Mouse (Mus musculus) midbrain, embryonic 16.5 days (tissue): Measurements from ENCODE around the gene Rc3h2. TPM values are rescaled to one million over a fixed set of nuclear protein-coding genes. Genes with fewer than 3 reads are reported as not detected.
A peak's percentile ranks its signal among the peaks of the same experiment; 100 is the strongest.

Experiments used
- ATAC-seq: fragments of 200-750 bp; cut with Nextera tagmentation; 2 replicates; pipeline ENCODE4 v1.8.0; 2017; ENCODE audit warnings: moderate TSS enrichment
- H3K27ac ChIP-seq: fragments of 300-500 bp; sonication (generic); 2 replicates; pipeline ENCODE4 v1.5.1; 2014; ENCODE audit warnings: mild to moderate bottlenecking, low read length, mixed read lengths
- H3K27me3 ChIP-seq: fragments of 300-500 bp; sonication (generic); 2 replicates; pipeline ENCODE4 v1.6.1; 2014; ENCODE audit warnings: low read depth, low read length, mixed read lengths; ENCODE audit not compliant: control insufficient read depth, insufficient read depth
- H3K36me3 ChIP-seq: fragments of 300-500 bp; sonication (generic); 2 replicates; pipeline ENCODE4 v1.6.1; 2014; ENCODE audit warnings: mild to moderate bottlenecking, low read length, moderate library complexity, mixed read lengths; ENCODE audit not compliant: control insufficient read depth, insufficient read depth
- H3K4me1 ChIP-seq: fragments of 300-500 bp; sonication (generic); 2 replicates; pipeline ENCODE4 v1.6.1; 2014; ENCODE audit warnings: mild to moderate bottlenecking, low read length, mixed read lengths; ENCODE audit not compliant: control insufficient read depth, insufficient read depth
- H3K4me2 ChIP-seq: fragments of 300-500 bp; sonication (generic); 2 replicates; pipeline ENCODE4 v1.6.1; 2014; ENCODE audit warnings: mild to moderate bottlenecking, low read length, mixed read lengths
- H3K4me3 ChIP-seq: fragments of 300-500 bp; sonication (generic); 2 replicates; pipeline ENCODE4 v1.5.1; 2014; ENCODE audit warnings: low read depth, mild to moderate bottlenecking, low read length, moderate library complexity, mixed read lengths
- H3K9ac ChIP-seq: fragments of 300-500 bp; sonication (generic); 2 replicates; pipeline ENCODE4 v1.6.1; 2014; ENCODE audit warnings: low read depth, low read length, mixed read lengths
- H3K9me3 ChIP-seq: fragments of 300-500 bp; sonication (generic); replicated peaks from 2 replicates; pipeline ENCODE4 v1.6.1; 2014; ENCODE audit warnings: mild to moderate bottlenecking, low read length, mixed read lengths; ENCODE audit not compliant: control insufficient read depth, poor library complexity, severe bottlenecking
- WGBS: fragments of 180-500 bp; shearing (Covaris S2); extraction: QIAGEN DNeasy Blood & Tissue Kit; methylation state at CpG from one replicate; pipeline ENCODE4 v1.1.7; 2014; 5-methylcytosine and 5-hydroxymethylcytosine counted together
- polyA plus RNA-seq: library from polyadenylated mRNA; unstranded; fragments of >200 nt; fragmentation: Nextera tagmentation; extraction: Ambion mirVana; gene quantifications from 2 replicates; pipeline ENCODE4 v1.2.1, GENCODE M21; 2015

The Rc3h2 gene
- polyA plus RNA-seq, 1 experiment from 2014 or later = 18.0 TPM

GRCm38 (mm10) chr2:37430593-37431464 is 8.1 kb upstream of the Rc3h2 start:
- Histone ChIP-seq H3K27ac (peak overlapping the region; percentile 99), H3K9ac (peak overlapping the region; percentile 83), H3K4me3 (peak overlapping the region; percentile 71), H3K36me3 (peaks cover 6% of the 10 kb centered on the region), H3K4me2 (peak overlapping the region; percentile 73), H3K4me1 (peaks cover 15% of the 10 kb centered on the region), H3K9me3 (no peaks in the 10 kb centered on the region), H3K27me3 (no peaks in the 10 kb centered on the region)
- ATAC-seq = peak; percentile 95
- WGBS = under 1% methylated on average over 38 of the region's 38 CpGs

- no peak overlapping the region for H3K9ac ChIP-seq
- peaks cover 2% of the 10 kb centered on the region; the same call in 1 of the 2 replicates for H3K36me3 ChIP-seq
- H3K4me1 ChIP-seq = peaks cover 20% of the 10 kb centered on the region
- 46% methylated on average over 3 of the region's 3 CpGs for WGBS
- H3K27ac ChIP-seq = no peak overlapping the region
- no peaks in the 10 kb centered on the region for H3K27me3 ChIP-seq
- H3K4me3 ChIP-seq = no peak overlapping the region
- H3K4me2 ChIP-seq = no peak overlapping the region
- no peak for ATAC-seq
- no peaks in the 10 kb centered on the region for H3K9me3 ChIP-seq
Observed at GRCm38 (mm10) chr2:37423671-37424070, 968 bp upstream of the Rc3h2 start.

- ATAC-seq = no peak
- Histone ChIP-seq H3K27me3 (no peaks in the 10 kb centered on the region), H3K4me3 (peak overlapping the region; percentile 99), H3K9me3 (no peaks in the 10 kb centered on the region), H3K9ac (peak overlapping the region; percentile 99), H3K4me1 (peaks cover 20% of the 10 kb centered on the region), H3K4me2 (peak overlapping the region; percentile 83), H3K27ac (peak overlapping the region; percentile 98), H3K36me3 (no peaks in the 10 kb centered on the region)
- under 1% methylated on average over 3 of the region's 3 CpGs for WGBS
Observed at GRCm38 (mm10) chr2:37421903-37422302, 800 bp downstream of the Rc3h2 start.

- 50% methylated on average over 1 of the region's 1 CpGs for WGBS
- Histone ChIP-seq H3K4me3 (no peak overlapping the region), H3K9me3 (no peaks in the 10 kb centered on the region), H3K27ac (no peak overlapping the region), H3K9ac (no peak overlapping the region), H3K4me2 (no peak overlapping the region), H3K4me1 (no peaks in the 10 kb centered on the region), H3K27me3 (no peaks in the 10 kb centered on the region), H3K36me3 (peaks cover 12% of the 10 kb centered on the region)
- ATAC-seq = no peak
Observed at GRCm38 (mm10) chr2:37395539-37395938, 27.2 kb downstream of the Rc3h2 start.

- H3K9ac ChIP-seq = no peak overlapping the region
- H3K36me3 ChIP-seq = peaks cover 14% of the 10 kb centered on the region
- no peaks in the 10 kb centered on the region for H3K27me3 ChIP-seq
- no peak overlapping the region for H3K4me3 ChIP-seq
- H3K4me2 ChIP-seq = no peak overlapping the region
- H3K4me1 ChIP-seq = no peaks in the 10 kb centered on the region
- WGBS = 97% methylated on average over 9 of the region's 9 CpGs
- ATAC-seq = no peak
- no peaks in the 10 kb centered on the region for H3K9me3 ChIP-seq
- no peak overlapping the region for H3K27ac ChIP-seq
Observed at GRCm38 (mm10) chr2:37382921-37383320, 39.8 kb downstream of the Rc3h2 start.

GRCm38 (mm10) chr2:37380189-37380588 is 42.5 kb downstream of the Rc3h2 start:
- Histone ChIP-seq H3K9ac (no peak overlapping the region), H3K36me3 (peaks cover 24% of the 10 kb centered on the region), H3K4me2 (no peak overlapping the region), H3K4me1 (no peaks in the 10 kb centered on the region), H3K27me3 (no peaks in the 10 kb centered on the region), H3K27ac (no peak overlapping the region), H3K9me3 (no peaks in the 10 kb centered on the region), H3K4me3 (no peak overlapping the region)
- ATAC-seq = 0 out of 2 replicates have a peak, but pooled peaks have one; percentile 51
- 67% methylated on average over 2 of the region's 2 CpGs for WGBS

GRCm38 (mm10) chr2:37376018-37376417 is 46.7 kb downstream of the Rc3h2 start:
- 98% methylated on average over 1 of the region's 1 CpGs for WGBS

GRCm38 (mm10) chr2:37370651-37371050 is 52.1 kb downstream of the Rc3h2 start:
- no peak for ATAC-seq
- Histone ChIP-seq H3K9me3 (no peaks in the 10 kb centered on the region), H3K9ac (no peak overlapping the region), H3K4me3 (no peak overlapping the region), H3K27ac (no peak overlapping the region), H3K4me1 (no peaks in the 10 kb centered on the region), H3K36me3 (peaks cover 2% of the 10 kb centered on the region; the same call in 1 of the 2 replicates), H3K27me3 (no peaks in the 10 kb centered on the region), H3K4me2 (no peak overlapping the region)
- WGBS = 94% methylated on average over 2 of the region's 2 CpGs

More at GRCm38 (mm10) chr2:37376018-37376417, 46.7 kb downstream of the Rc3h2 start:
- ATAC-seq = no peak
- no peak overlapping the region for H3K4me2 ChIP-seq
- no peaks in the 10 kb centered on the region for H3K9me3 ChIP-seq
- H3K4me1 ChIP-seq = no peaks in the 10 kb centered on the region
- no peak overlapping the region for H3K27ac ChIP-seq
- peaks cover 14% of the 10 kb centered on the region for H3K36me3 ChIP-seq
- no peak overlapping the region for H3K9ac ChIP-seq
- no peaks in the 10 kb centered on the region for H3K27me3 ChIP-seq
- H3K4me3 ChIP-seq = no peak overlapping the region

- no peak for ATAC-seq
- WGBS = 93% methylated on average over 2 of the region's 2 CpGs
- no peak overlapping the region for H3K4me2 ChIP-seq
- peaks cover 10% of the 10 kb centered on the region; the same call in 1 of the 2 replicates for H3K4me1 ChIP-seq
- H3K27me3 ChIP-seq = no peaks in the 10 kb centered on the region
- H3K36me3 ChIP-seq = peaks cover 8% of the 10 kb centered on the region
- H3K4me3 ChIP-seq = no peak overlapping the region
- no peaks in the 10 kb centered on the region for H3K9me3 ChIP-seq
- no peak overlapping the region for H3K9ac ChIP-seq
- no peak overlapping the region for H3K27ac ChIP-seq
Observed at GRCm38 (mm10) chr2:37359908-37360307, 62.8 kb downstream of the Rc3h2 start.
